Mouse (Mus musculus): ENCODE measurements at regions not wholly inside any gene's neighbourhood (a gene's known extent, or its start where the extent isn't known, plus 50 kb on each side); places are given as distances from the start of the nearest gene placed in this dataset.

GRCm38 (mm10) chr5:118504170-118504569, 56.3 kb upstream of the Med13l start:
- no peaks in the 10 kb centered on the region for H3K4me1 ChIP-seq (ENCODE audit: control insufficient read depth in 1 of 2, insufficient read depth in 2 of 2, low read length in 2 of 2)
- no peaks in the 10 kb centered on the region; a peak in 1 of 4 replicates for H3K36me3 ChIP-seq (ENCODE audit: control insufficient read depth in 1 of 2, insufficient read depth in 2 of 2, low read length in 2 of 2)
- H3K27me3 ChIP-seq (ENCODE audit: control insufficient read depth in 1 of 2, insufficient read depth in 2 of 2, low read length in 2 of 2), result no peaks in the 10 kb centered on the region
- no peaks in the 10 kb centered on the region for H3K9me3 ChIP-seq (replicated peaks; ENCODE audit: insufficient read depth, low read length)
- H3K79me2 ChIP-seq (ENCODE audit: control insufficient read depth, insufficient read depth, low read length, poor library complexity), result no peaks in the 10 kb centered on the region
- no peak for TF ChIP-seq POLR2A (IDR thresholded peaks at IDR 0.05; ENCODE audit: control insufficient read depth in 1 of 2, insufficient read depth in 1 of 2, low read depth in 1 of 2, low read length in 2 of 2, poor library complexity in 1 of 2)
- TF ChIP-seq MEF2A (IDR thresholded peaks at IDR 0.05; ENCODE audit: extremely low read depth, insufficient replicate concordance, low read depth, low read length, poor library complexity, severe bottlenecking), result no peak
- no peak for TF ChIP-seq JUND (IDR thresholded peaks at IDR 0.05; ENCODE audit: low read depth, low read length)
- no peak for TF ChIP-seq MXI1 (IDR thresholded peaks at IDR 0.05; ENCODE audit: low read depth, low read length)
- no peak for DNase-seq (ENCODE audit: low read depth, low spot score)
- no peak overlapping the region for H3K27ac ChIP-seq (ENCODE audit: control insufficient read depth, low read depth, low read length)
- no peak overlapping the region for H3K9ac ChIP-seq (ENCODE audit: control insufficient read depth, low read depth, low read length, poor library complexity, severe bottlenecking)
- no peak overlapping the region for H3K4me3 ChIP-seq (ENCODE audit: control insufficient read depth in 1 of 2, insufficient read depth in 1 of 2, low read depth in 2 of 2, low read length in 2 of 2)

GRCm38 (mm10) chr5:118504926-118505325, 55.6 kb upstream of the Med13l start:
- Histone ChIP-seq H3K36me3 (ENCODE audit: control insufficient read depth in 1 of 2, insufficient read depth in 2 of 2, low read length in 2 of 2) (no peaks in the 10 kb centered on the region; a peak in 1 of 4 replicates), H3K9ac (ENCODE audit: control insufficient read depth, low read depth, low read length, poor library complexity, severe bottlenecking) (no peak overlapping the region), H3K27me3 (ENCODE audit: control insufficient read depth in 1 of 2, insufficient read depth in 2 of 2, low read length in 2 of 2) (no peaks in the 10 kb centered on the region), H3K9me3 (replicated peaks; ENCODE audit: insufficient read depth, low read length) (no peaks in the 10 kb centered on the region), H3K4me3 (ENCODE audit: control insufficient read depth in 1 of 2, insufficient read depth in 1 of 2, low read depth in 2 of 2, low read length in 2 of 2) (no peak overlapping the region), H3K27ac (ENCODE audit: control insufficient read depth, low read depth, low read length) (no peak overlapping the region), H3K4me1 (ENCODE audit: control insufficient read depth in 1 of 2, insufficient read depth in 2 of 2, low read length in 2 of 2) (no peaks in the 10 kb centered on the region), H3K79me2 (ENCODE audit: control insufficient read depth, insufficient read depth, low read length, poor library complexity) (no peaks in the 10 kb centered on the region)
- DNase-seq (ENCODE audit: low read depth, low spot score), result no peak
- TF ChIP-seq ZNF384 (IDR thresholded peaks at IDR 0.05; ENCODE audit: low read depth, low read length) (no peak), TCF12 (IDR thresholded peaks at IDR 0.05; ENCODE audit: low read depth, low read length) (no peak), MYB (IDR thresholded peaks at IDR 0.05; ENCODE audit: low read depth, low read length) (no peak), MEF2A (IDR thresholded peaks at IDR 0.05; ENCODE audit: extremely low read depth, insufficient replicate concordance, low read depth, low read length, poor library complexity, severe bottlenecking) (no peak), CHD1 (IDR thresholded peaks at IDR 0.05; ENCODE audit: low read depth, low read length) (no peak), UBTF (IDR thresholded peaks at IDR 0.05; ENCODE audit: borderline replicate concordance, insufficient read depth, low read depth, low read length) (no peak), SIN3A (IDR thresholded peaks at IDR 0.05; ENCODE audit: low read length) (no peak), MXI1 (IDR thresholded peaks at IDR 0.05; ENCODE audit: low read depth, low read length) (no peak), ZC3H11A (IDR thresholded peaks at IDR 0.05; ENCODE audit: low read depth, low read length) (no peak), ZKSCAN1 (IDR thresholded peaks at IDR 0.05; ENCODE audit: low read depth, low read length) (no peak), ETS1 (IDR thresholded peaks at IDR 0.05; ENCODE audit: low read depth, low read length) (no peak)

DNA sequence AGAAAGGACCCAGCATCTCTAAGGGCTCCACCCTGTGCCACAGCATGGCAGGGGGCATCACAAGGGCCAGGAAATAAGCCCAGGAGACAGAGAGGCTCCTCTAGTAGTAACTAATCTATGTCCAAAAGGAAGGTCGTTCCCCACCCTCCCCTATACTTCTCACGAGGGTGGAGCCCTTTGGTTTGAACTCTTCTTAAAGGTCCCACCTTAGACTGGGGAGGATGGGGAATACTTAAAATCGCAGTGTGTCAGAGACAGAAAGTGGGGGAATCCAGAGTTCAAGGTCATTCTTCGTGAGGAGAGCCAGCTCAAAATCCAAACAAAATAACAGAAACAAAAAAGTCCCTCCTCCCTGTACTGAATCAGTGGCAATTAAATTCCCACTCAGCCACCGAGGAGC, 50.6 kb upstream of the Med13l start:
- Histone ChIP-seq H3K36me3 (ENCODE audit: control insufficient read depth in 1 of 2, insufficient read depth in 2 of 2, low read length in 2 of 2) (no peaks in the 10 kb centered on the region), H3K4me3 (ENCODE audit: control insufficient read depth in 1 of 2, insufficient read depth in 1 of 2, low read depth in 2 of 2, low read length in 2 of 2) (no peak overlapping the region), H3K9ac (ENCODE audit: control insufficient read depth, low read depth, low read length, poor library complexity, severe bottlenecking) (no peak overlapping the region), H3K4me1 (ENCODE audit: control insufficient read depth in 1 of 2, insufficient read depth in 2 of 2, low read length in 2 of 2) (no peaks in the 10 kb centered on the region), H3K9me3 (replicated peaks; ENCODE audit: insufficient read depth, low read length) (no peaks in the 10 kb centered on the region), H3K27ac (ENCODE audit: control insufficient read depth, low read depth, low read length) (no peak overlapping the region), H3K27me3 (ENCODE audit: control insufficient read depth in 1 of 2, insufficient read depth in 2 of 2, low read length in 2 of 2) (no peaks in the 10 kb centered on the region), H3K79me2 (ENCODE audit: control insufficient read depth, insufficient read depth, low read length, poor library complexity) (no peaks in the 10 kb centered on the region)
- TF ChIP-seq E2F4 (IDR thresholded peaks at IDR 0.05; ENCODE audit: borderline replicate concordance, low read depth, low read length) (no peak), RCOR1 (IDR thresholded peaks at IDR 0.05; ENCODE audit: low read depth, low read length) (no peak), SMC3 (IDR thresholded peaks at IDR 0.05; ENCODE audit: low read depth, low read length) (no peak), POLR2AphosphoS2 (IDR thresholded peaks at IDR 0.05; ENCODE audit: low read length) (no peak), USF2 (IDR thresholded peaks at IDR 0.05; ENCODE audit: borderline replicate concordance in 1 of 2, insufficient read depth in 1 of 2, low read depth in 1 of 2, low read length in 2 of 2) (no peak), POLR2A (IDR thresholded peaks at IDR 0.05; ENCODE audit: control insufficient read depth in 1 of 2, insufficient read depth in 1 of 2, low read depth in 1 of 2, low read length in 2 of 2, poor library complexity in 1 of 2) (no peak), CHD2 (IDR thresholded peaks at IDR 0.05; ENCODE audit: low read length) (no peak), MYB (IDR thresholded peaks at IDR 0.05; ENCODE audit: low read depth, low read length) (no peak), TBP (IDR thresholded peaks at IDR 0.05; ENCODE audit: low read depth, low read length) (no peak), GABPA (IDR thresholded peaks at IDR 0.05; ENCODE audit: low read depth, low read length) (no peak), EP300 (IDR thresholded peaks at IDR 0.05; ENCODE audit: low read depth in 1 of 2, low read length in 2 of 2) (no peak), ETS1 (IDR thresholded peaks at IDR 0.05; ENCODE audit: low read depth, low read length) (no peak)
- no peak for DNase-seq (ENCODE audit: low read depth, low spot score)
